Mouse (Mus musculus) kidney, adult 2 months (tissue): ENCODE results near the gene Pkp4. TPM values are rescaled to one million over a fixed set of nuclear protein-coding genes. Genes with fewer than 3 reads are reported as not detected.

Source experiments
- DNase-seq: peaks from one replicate; pipeline ENCODE4 v3.0.0; 2021
- H3K27ac ChIP-seq: fragments of 200-500 bp; 2 replicates; pipeline ENCODE4 v1.5.1; 2012; ENCODE audit warnings: low read depth, low read length, control low read depth, inconsistent platforms; ENCODE audit not compliant: insufficient read depth
- H3K27me3 ChIP-seq: fragments of 200-500 bp; replicated peaks from 2 replicates; pipeline ENCODE4 v1.6.1; 2012; ENCODE audit warnings: mild to moderate bottlenecking, moderate library complexity, low read length, inconsistent platforms; ENCODE audit not compliant: control insufficient read depth, insufficient read depth
- H3K36me3 ChIP-seq: fragments of 200-500 bp; 2 replicates; pipeline ENCODE4 v1.6.1; 2012; ENCODE audit warnings: mild to moderate bottlenecking, moderate library complexity, low read length, inconsistent platforms; ENCODE audit not compliant: control insufficient read depth, insufficient read depth
- H3K4me1 ChIP-seq: fragments of 200-500 bp; 2 replicates; pipeline ENCODE4 v1.6.1; 2011; ENCODE audit warnings: low read length; ENCODE audit not compliant: control insufficient read depth, insufficient read depth
- H3K4me3 ChIP-seq: fragments of 200-500 bp; 2 replicates; pipeline ENCODE4 v1.5.1; 2011; ENCODE audit warnings: mild to moderate bottlenecking, low read depth, low read length, control low read depth; ENCODE audit not compliant: insufficient read depth
- CTCF ChIP-seq: fragments of 200-500 bp; conservative IDR thresholded peaks from 2 replicates; pipeline ENCODE4 v1.5.1; 2011; ENCODE audit warnings: low read depth, mild to moderate bottlenecking, control low read depth, low read length, moderate library complexity, mixed read lengths; ENCODE audit not compliant: insufficient read depth, insufficient read length
- POLR2A ChIP-seq: fragments of 200-500 bp; IDR thresholded peaks from one replicate; pipeline ENCODE4 v1.6.1; 2011; ENCODE audit warnings: low read depth, low read length, control low read depth
- WGBS: fragments of 180-500 bp; shearing (Covaris S2); methylation state at CpG from one replicate; pipeline ENCODE4 v1.1.7; 2018; 5-methylcytosine and 5-hydroxymethylcytosine counted together
- polyA plus RNA-seq: library from polyadenylated mRNA; depleted of rRNA; stranded (reverse); fragments of >200 nt; gene quantifications from 2 replicates; pipeline ENCODE4 v1.2.3, GENCODE M21; 2012

Gene Pkp4
- polyA plus RNA-seq, 1 experiment: 211 TPM

- Histone ChIP-seq H3K36me3 (no peaks in the 10 kb centered on the region), H3K4me3 (no peak overlapping the region), H3K27ac (peak overlapping the region; percentile 53; the same call in 1 of the 2 replicates), H3K4me1 (peaks cover 28% of the 10 kb centered on the region), H3K27me3 (no peaks in the 10 kb centered on the region)
- no peak for TF ChIP-seq CTCF
- no peak for TF ChIP-seq POLR2A
- DNase-seq: no peak
- WGBS: 97% methylated on average over 5 of the region's 5 CpGs
Observed at GRCm38 (mm10) chr2:59170593-59170992, 9.9 kb downstream of the Pkp4 start.

- Histone ChIP-seq H3K27ac (no peak overlapping the region), H3K4me1 (peaks cover 35% of the 10 kb centered on the region), H3K27me3 (no peaks in the 10 kb centered on the region), H3K4me3 (no peak overlapping the region), H3K36me3 (no peaks in the 10 kb centered on the region)
- WGBS: 47% methylated on average over 5 of the region's 5 CpGs
- TF ChIP-seq CTCF (no peak), POLR2A (no peak)
- DNase-seq: no peak
Observed at GRCm38 (mm10) chr2:59171533-59171932, 10.9 kb downstream of the Pkp4 start.

GRCm38 (mm10) chr2:59175926-59176325 is 15.3 kb downstream of the Pkp4 start:
- Histone ChIP-seq H3K4me3 (no peak overlapping the region), H3K27ac (peak overlapping the region; percentile 51; the same call in 1 of the 2 replicates), H3K4me1 (peaks cover 44% of the 10 kb centered on the region), H3K36me3 (no peaks in the 10 kb centered on the region), H3K27me3 (no peaks in the 10 kb centered on the region)
- DNase-seq: peak; percentile 80
- TF ChIP-seq POLR2A (no peak), CTCF (no peak)
- 38% methylated on average over 6 of the region's 6 CpGs for WGBS

- TF ChIP-seq CTCF (no peak), POLR2A (no peak)
- no peak overlapping the region for H3K4me3 ChIP-seq
- peaks cover 48% of the 10 kb centered on the region for H3K4me1 ChIP-seq
- DNase-seq: no peak
- H3K36me3 ChIP-seq: no peaks in the 10 kb centered on the region
- H3K27me3 ChIP-seq: no peaks in the 10 kb centered on the region
- 87% methylated on average over 8 of the region's 8 CpGs for WGBS
- no peak overlapping the region for H3K27ac ChIP-seq
Observed at GRCm38 (mm10) chr2:59178191-59178590, 17.5 kb downstream of the Pkp4 start.

- H3K4me1 ChIP-seq: peaks cover 48% of the 10 kb centered on the region
- H3K27ac ChIP-seq: no peak overlapping the region
- WGBS: 52% methylated on average over 4 of the region's 4 CpGs
- H3K27me3 ChIP-seq: no peaks in the 10 kb centered on the region
- TF ChIP-seq CTCF: no peak
- TF ChIP-seq POLR2A: no peak
- H3K4me3 ChIP-seq: no peak overlapping the region
- no peak for DNase-seq
- H3K36me3 ChIP-seq: no peaks in the 10 kb centered on the region
Observed at GRCm38 (mm10) chr2:59178960-59179359, 18.3 kb downstream of the Pkp4 start.

GRCm38 (mm10) chr2:59179487-59179886 is 18.8 kb downstream of the Pkp4 start:
- no peak overlapping the region for H3K27ac ChIP-seq

GRCm38 (mm10) chr2:59181321-59182113 is 20.9 kb downstream of the Pkp4 start:
- no peaks in the 10 kb centered on the region for H3K27me3 ChIP-seq

More at GRCm38 (mm10) chr2:59179487-59179886, 18.8 kb downstream of the Pkp4 start:
- Histone ChIP-seq H3K4me3 (no peak overlapping the region), H3K4me1 (peaks cover 49% of the 10 kb centered on the region), H3K36me3 (no peaks in the 10 kb centered on the region), H3K27me3 (no peaks in the 10 kb centered on the region)
- 44% methylated on average over 5 of the region's 5 CpGs for WGBS
- no peak for TF ChIP-seq CTCF
- no peak for TF ChIP-seq POLR2A
- DNase-seq: no peak

More at GRCm38 (mm10) chr2:59181321-59182113, 20.9 kb downstream of the Pkp4 start:
- no peak for DNase-seq
- peaks cover 46% of the 10 kb centered on the region for H3K4me1 ChIP-seq
- H3K4me3 ChIP-seq: no peak overlapping the region
- TF ChIP-seq CTCF (no peak), POLR2A (no peak)
- H3K36me3 ChIP-seq: no peaks in the 10 kb centered on the region
- H3K27ac ChIP-seq: peak overlapping the region; percentile 45; the same call in 1 of the 2 replicates
- 84% methylated on average over 15 of the region's 15 CpGs for WGBS
